Mouse (Mus musculus) intestine, embryonic 14.5 days (tissue): ENCODE results near the gene Jph2. TPM values are rescaled to one million over a fixed set of nuclear protein-coding genes. Genes with fewer than 3 reads are reported as not detected.

ENCODE experiments used
- ATAC-seq: fragments of 200-750 bp; cut with Nextera tagmentation; replicated peaks from 2 replicates; pipeline ENCODE4 v1.8.0; 2017; ENCODE audit warnings: low read depth, moderate number of reproducible peaks, moderate TSS enrichment, moderate library complexity; ENCODE audit not compliant: low FRiP score, low TSS enrichment
- DNase-seq: peaks from one replicate; pipeline ENCODE4 v3.0.0-alpha.2; 2018; ENCODE audit warnings: low spot score
- H3K27ac ChIP-seq: fragments of 300-500 bp; sonication (generic); 2 replicates; pipeline ENCODE4 v1.5.1; 2014; ENCODE audit warnings: low read depth, mild to moderate bottlenecking, control low read depth
- H3K27me3 ChIP-seq: fragments of 300-500 bp; sonication (generic); replicated peaks from 2 replicates; pipeline ENCODE4 v1.6.1; 2014; ENCODE audit warnings: low read length, control low read depth; ENCODE audit not compliant: control insufficient read depth, insufficient read depth
- H3K36me3 ChIP-seq: fragments of 300-500 bp; sonication (generic); 2 replicates; pipeline ENCODE4 v1.6.1; 2014; ENCODE audit warnings: low read length, control low read depth; ENCODE audit not compliant: control insufficient read depth, insufficient read depth
- H3K4me1 ChIP-seq: fragments of 300-500 bp; sonication (generic); replicated peaks from 2 replicates; pipeline ENCODE4 v1.6.1; 2014; ENCODE audit warnings: low read length, control low read depth, mixed read lengths; ENCODE audit not compliant: control insufficient read depth, insufficient read depth
- H3K4me2 ChIP-seq: fragments of 300-500 bp; sonication (generic); 2 replicates; pipeline ENCODE4 v1.6.1; 2014; ENCODE audit warnings: low read length
- H3K4me3 ChIP-seq: fragments of 300-500 bp; sonication (generic); 2 replicates; pipeline ENCODE4 v1.5.1; 2014; ENCODE audit warnings: low read depth, low read length, control low read depth, mixed read lengths
- H3K9ac ChIP-seq: fragments of 300-500 bp; sonication (generic); 2 replicates; pipeline ENCODE4 v1.6.1; 2014; ENCODE audit warnings: mild to moderate bottlenecking, low read length
- H3K9me3 ChIP-seq: fragments of 300-500 bp; sonication (generic); 2 replicates; pipeline ENCODE4 v1.6.1; 2016; ENCODE audit warnings: low read length, control low read depth; ENCODE audit not compliant: control insufficient read depth
- WGBS: fragments of 180-500 bp; shearing (Covaris S2); extraction: QIAGEN DNeasy Blood & Tissue Kit; methylation state at CpG from one replicate; pipeline ENCODE4 v1.1.7; 2014; 5-methylcytosine and 5-hydroxymethylcytosine counted together
- polyA plus RNA-seq: library from polyadenylated mRNA; unstranded; fragments of >200 nt; fragmentation: Nextera tagmentation; extraction: Ambion mirVana; gene quantifications from 2 replicates; pipeline ENCODE4 v1.2.1, GENCODE M21; 2014

The Jph2 gene
- polyA plus RNA-seq, 1 experiment from 2014 or later: 5.6 TPM

DNA sequence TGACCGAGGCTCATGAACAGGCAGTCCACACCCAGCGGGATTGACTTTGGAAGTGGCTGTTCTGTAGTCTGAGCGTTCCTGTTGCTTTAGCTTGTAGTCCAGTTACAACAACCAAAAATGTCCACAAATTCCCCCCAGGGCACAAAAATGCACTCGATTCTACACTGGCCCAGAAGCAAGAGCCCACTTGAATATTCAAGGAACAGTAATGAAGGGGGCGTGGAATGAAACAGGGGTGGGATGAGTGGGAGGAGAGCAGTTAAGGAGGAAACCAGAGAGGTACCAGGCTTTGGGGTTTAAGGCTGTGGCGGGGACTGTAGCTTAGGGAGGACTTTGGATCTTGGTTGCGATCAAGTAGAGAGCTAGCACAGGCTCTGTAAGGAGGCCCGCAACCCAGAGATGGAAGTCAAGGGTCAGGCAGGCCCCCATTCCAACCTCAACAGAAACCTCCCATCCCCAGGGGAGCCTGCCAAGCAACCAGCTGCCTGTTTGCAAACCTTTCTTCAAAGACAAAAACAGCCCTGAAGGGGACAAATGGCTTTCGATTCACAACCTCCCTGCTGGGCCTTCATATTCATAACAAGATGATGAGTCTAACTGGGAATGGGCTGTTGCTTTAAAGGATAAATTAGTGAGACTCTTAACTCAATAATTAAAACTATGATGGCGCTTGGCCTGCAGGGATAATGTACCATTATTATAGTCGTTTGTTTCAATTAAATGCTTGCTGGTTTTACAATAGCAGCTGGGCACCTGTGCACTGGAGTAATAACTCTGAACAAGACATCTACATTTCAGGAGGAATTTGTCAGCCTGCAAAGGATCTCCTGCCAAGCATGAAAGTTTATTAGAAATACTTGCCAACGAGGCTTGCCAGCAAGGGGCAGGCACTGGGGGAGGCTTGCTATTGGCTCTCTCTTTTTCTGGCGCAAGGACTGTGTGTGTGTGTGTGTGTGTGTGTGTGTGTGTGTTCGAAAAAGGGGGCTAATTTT, 97.4 kb downstream of the Jph2 start:
- 45% methylated on average over 14 of the region's 14 CpGs for WGBS

DNA sequence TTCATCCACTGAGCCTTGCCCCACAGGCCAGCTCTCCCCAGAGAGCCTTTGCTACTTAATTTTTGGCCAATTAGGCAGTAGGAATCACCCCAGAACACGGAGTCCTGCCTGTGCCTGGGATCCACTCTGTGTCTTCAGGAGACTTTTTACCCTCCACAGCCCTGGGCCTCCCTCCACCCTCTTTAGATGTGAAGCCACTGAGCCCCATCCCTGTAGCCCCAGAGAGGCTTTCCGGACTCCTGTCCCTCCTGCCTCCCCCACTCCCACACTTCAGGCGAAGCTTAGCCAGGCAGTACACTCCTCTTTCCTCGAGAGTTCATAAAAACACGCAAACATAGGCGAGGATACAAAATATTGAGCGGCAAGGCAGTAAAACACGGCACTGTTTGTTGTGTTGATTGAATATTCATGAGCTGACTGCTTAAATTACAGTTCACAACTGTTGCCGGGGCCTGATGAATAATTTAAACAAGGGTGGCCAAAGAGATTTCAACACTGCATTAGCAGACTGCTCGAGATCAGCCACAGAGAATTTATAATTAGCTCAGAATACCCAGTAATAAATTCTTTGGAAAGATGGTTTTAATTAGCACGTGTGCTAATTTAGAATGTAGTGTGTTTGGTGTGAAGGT, 100.7 kb downstream of the Jph2 start:
- Histone ChIP-seq H3K4me2 (no peak overlapping the region), H3K27ac (no peak overlapping the region), H3K9ac (no peak overlapping the region), H3K27me3 (no peaks in the 10 kb centered on the region), H3K36me3 (no peaks in the 10 kb centered on the region), H3K9me3 (no peaks in the 10 kb centered on the region), H3K4me1 (no peaks in the 10 kb centered on the region), H3K4me3 (no peak overlapping the region)
- DNase-seq (no peak), ATAC-seq (no peak)
- 53% methylated on average over 11 of the region's 11 CpGs for WGBS

More for the DNA sequence above, 97.4 kb downstream of the Jph2 start:
- H3K4me1 ChIP-seq: no peaks in the 10 kb centered on the region
- DNase-seq (no peak), ATAC-seq (no peak)
- H3K9ac ChIP-seq: no peak overlapping the region
- no peaks in the 10 kb centered on the region for H3K9me3 ChIP-seq
- no peak overlapping the region for H3K27ac ChIP-seq
- H3K27me3 ChIP-seq: no peaks in the 10 kb centered on the region
- H3K36me3 ChIP-seq: no peaks in the 10 kb centered on the region
- no peak overlapping the region for H3K4me3 ChIP-seq
- no peak overlapping the region for H3K4me2 ChIP-seq

DNA sequence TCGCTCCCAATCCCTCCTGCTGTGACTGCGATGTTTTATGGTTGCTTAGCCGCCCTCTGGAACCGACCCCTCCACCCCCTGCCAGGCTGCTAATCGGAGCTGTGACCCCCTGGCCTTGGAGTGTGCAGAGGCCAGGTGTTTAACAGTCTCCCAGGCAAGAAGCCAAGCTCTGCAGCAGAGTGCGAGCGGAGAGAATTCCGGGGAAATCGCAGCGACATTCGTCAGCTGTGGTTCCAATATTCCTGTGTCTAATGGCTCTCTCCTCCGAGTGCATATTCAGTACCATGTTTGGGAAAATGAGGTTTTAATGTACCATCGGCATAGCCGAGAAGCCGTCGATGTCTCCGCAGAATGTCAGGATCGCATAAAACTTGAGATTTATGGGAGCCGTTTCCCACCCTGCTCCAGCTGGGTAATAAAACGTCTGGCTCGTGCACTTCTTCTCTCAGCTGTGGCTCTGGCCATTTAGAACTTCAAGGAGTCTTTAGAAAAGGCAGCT, 108.9 kb downstream of the Jph2 start:
- H3K9ac ChIP-seq: 0 out of 2 replicates have a peak overlapping the region, but pooled peaks have one; percentile 13
- peak overlapping the region; percentile 65 for H3K27ac ChIP-seq
- DNase-seq (peak; percentile 67), ATAC-seq (peak; percentile 44)
- peaks cover 25% of the 10 kb centered on the region for H3K4me1 ChIP-seq
- peak overlapping the region; percentile 3; the same call in 1 of the 2 replicates for H3K4me3 ChIP-seq
- WGBS: 2% methylated on average over 21 of the region's 21 CpGs
- H3K36me3 ChIP-seq: no peaks in the 10 kb centered on the region
- H3K4me2 ChIP-seq: peak overlapping the region; percentile 50
- H3K27me3 ChIP-seq: peaks cover 19% of the 10 kb centered on the region
- H3K9me3 ChIP-seq: no peaks in the 10 kb centered on the region

Other genes starting within 250 kb of the Jph2 start
- gene Tox2, start 194.9 kb downstream of the Jph2 start, polyA plus RNA-seq: 6.3 and 7.3 TPM in 2 replicates
- 88.9 and 97.7 TPM in 2 replicates for gene Oser1, start 26.7 kb upstream of the Jph2 start, polyA plus RNA-seq
- gene Gdap1l1, start 40.5 kb upstream of the Jph2 start, polyA plus RNA-seq: 9.7 and 13.2 TPM in 2 replicates
- 10.7 and 11.6 TPM in 2 replicates for gene Fitm2, start 74.6 kb upstream of the Jph2 start, polyA plus RNA-seq
- 0.16 TPM in 1 of 2 replicates, not detected in the other for gene R3hdml, start 94.3 kb upstream of the Jph2 start, polyA plus RNA-seq
- 89.8 and 90.5 TPM in 2 replicates for gene Hnf4a, start 108.8 kb upstream of the Jph2 start, polyA plus RNA-seq
- 40.6 and 40.8 TPM in 2 replicates for gene Ttpal, start 204.3 kb upstream of the Jph2 start, polyA plus RNA-seq
- 54.3 and 60.7 TPM in 2 replicates for gene Serinc3, start 247.1 kb upstream of the Jph2 start, polyA plus RNA-seq